In genomic region chr10:57631896-57632867, GRCm38 (mm10) we compare ENCODE assay signal across 8 mouse cellular contexts. TPM values are rescaled to one million over a fixed set of nuclear protein-coding genes. Genes with fewer than 3 reads are reported as not detected.
DNase-seq lines count a peak whose midpoint lies in the region; ATAC-seq and TF ChIP-seq lines count a peak whose summit lies in the region.

Gene Pkib, plus strand, starts transcription at chr10:57631981.

- H3K27me3 ChIP-seq in heart, adult 2 months (ENCODE audit: control insufficient read depth, insufficient read depth, low read length): no peaks in the 10 kb centered on the region
- H3K27me3 ChIP-seq in limb, embryonic 11.5 days (ENCODE audit: control insufficient read depth, insufficient read depth, low read length): peaks cover 8% of the 10 kb centered on the region; the same call in 1 of the 2 replicates
- peaks cover 22% of the 10 kb centered on the region for H3K27me3 ChIP-seq in midbrain, embryonic 10.5 days (ENCODE audit: low read depth, poor library complexity, severe bottlenecking)

- DNase-seq in adrenal gland, postnatal 36 days: peak; percentile 51 to 54
- peak; percentile 79 for DNase-seq in embryo, embryonic 11 days
- peak; percentile 37 to 68 for DNase-seq in heart, adult 2 months
- DNase-seq in kidney, adult 9 months: peak; percentile 30
- peak; percentile 64 for DNase-seq in limb, embryonic 11.5 days (ENCODE audit: low spot score)
- DNase-seq in midbrain, embryonic 10.5 days (ENCODE audit: low spot score): peak; percentile 62
- peak; percentile 82 to 85 for DNase-seq in spleen, adult 18-20 months

- 0 out of 2 replicates have a peak, but pooled peaks have one; percentile 3 for TF ChIP-seq CTCF in heart, adult 2 months (IDR thresholded peaks at IDR 0.05)

- TF ChIP-seq EP300 in heart, adult 2 months (IDR thresholded peaks at IDR 0.05; ENCODE audit: insufficient read depth, low read depth, low read length): no peak

- no peaks in the 10 kb centered on the region for H3K36me3 ChIP-seq in heart, adult 2 months (ENCODE audit: control insufficient read depth, insufficient read depth, low read length)
- no peaks in the 10 kb centered on the region for H3K36me3 ChIP-seq in limb, embryonic 11.5 days (ENCODE audit: control insufficient read depth, insufficient read depth, low read length)
- no peaks in the 10 kb centered on the region for H3K36me3 ChIP-seq in midbrain, embryonic 10.5 days

- WGBS in heart, adult 2 months: 3% methylated on average over 41 of the region's 41 CpGs
- WGBS in limb, embryonic 11.5 days: 3% methylated on average over 41 of the region's 41 CpGs
- 2% methylated on average over 41 of the region's 41 CpGs for WGBS in midbrain, embryonic 10.5 days

- H3K27ac ChIP-seq in heart, adult 2 months: no peak within 1 kb of the TSS
- no peak within 1 kb of the TSS for H3K27ac ChIP-seq in limb, embryonic 11.5 days (replicated peaks; ENCODE audit: low read depth, low read length)
- H3K27ac ChIP-seq in midbrain, embryonic 10.5 days (replicated peaks): peak within 1 kb of the TSS; percentile 63

- no peaks in the 10 kb centered on the region for H3K4me1 ChIP-seq in heart, adult 2 months (ENCODE audit: control insufficient read depth, insufficient read depth, low read length)
- H3K4me1 ChIP-seq in limb, embryonic 11.5 days (ENCODE audit: control insufficient read depth, insufficient read depth, low read length): 0 out of 2 replicates have a peak, but pooled peaks cover 2% of the 10 kb centered on the region
- peaks cover 14% of the 10 kb centered on the region for H3K4me1 ChIP-seq in midbrain, embryonic 10.5 days

- intact Hi-C loops in heart, adult 2 months (cut with DNase I): loop anchor here (5.0 kb wide), 1 partner anchor 40 kb away; no protein-coding TSS in a partner anchor

- no peaks in the 10 kb centered on the region; the same call in 1 of the 2 replicates for H3K9me3 ChIP-seq in limb, embryonic 11.5 days (ENCODE audit: control insufficient read depth, low read length)
- H3K9me3 ChIP-seq in midbrain, embryonic 10.5 days (replicated peaks): 0 out of 2 replicates have a peak, but pooled peaks cover 5% of the 10 kb centered on the region

- no peak within 1 kb of the TSS for H3K9ac ChIP-seq in heart, adult 2 months (ENCODE audit: low read depth, low read length)
- no peak within 1 kb of the TSS for H3K9ac ChIP-seq in limb, embryonic 11.5 days (ENCODE audit: low read length)

- no peak for TF ChIP-seq POLR2A in heart, adult 2 months (IDR thresholded peaks at IDR 0.05; ENCODE audit: insufficient read depth, low read depth, low read length)

- no peaks in the 10 kb centered on the region for H3K79me2 ChIP-seq in heart, adult 2 months (replicated peaks; ENCODE audit: control insufficient read depth, insufficient read depth, low read length)

- peak; percentile 86; the same call in 1 of the 2 replicates for ATAC-seq in limb, embryonic 11.5 days (ENCODE audit: insufficient number of reproducible peaks, low FRiP score, low TSS enrichment, low read depth)
- no peak for ATAC-seq in inflammation-experienced regulatory T-cells, adult 6 months

- no peak within 1 kb of the TSS for H3K4me3 ChIP-seq in heart, adult 2 months
- H3K4me3 ChIP-seq in limb, embryonic 11.5 days (ENCODE audit: low read depth, low read length): peak within 1 kb of the TSS; percentile 27
- peak within 1 kb of the TSS; percentile 60 for H3K4me3 ChIP-seq in midbrain, embryonic 10.5 days

- H3K4me2 ChIP-seq in limb, embryonic 11.5 days (ENCODE audit: low read depth, severe bottlenecking): peak within 1 kb of the TSS; percentile 67

RNA-seq across cellular contexts. Expression of gene Pkib, which starts in this region (rescaled TPM):
- under 1 TPM; 0.07 to 0.79 TPM for total RNA-seq in adrenal gland, postnatal 36 days (2021)
- total RNA-seq in heart, adult 2 months (2021): 1 to 10 TPM in 1 of 2 experiments, under 1 TPM in 1; 0.39 to 1.6 TPM
- polyA plus RNA-seq in heart, adult 2 months (2012; rRNA removed): 0.47 and 1.3 TPM in 2 replicates
- 0.17 and 0.26 TPM in 2 replicates for polyA plus RNA-seq in limb, embryonic 11.5 days (2014; fragmentation: Nextera tagmentation; extraction: Ambion mirVana)
- 1.9 and 4.8 TPM in 2 replicates for polyA plus RNA-seq in midbrain, embryonic 10.5 days (2016; fragmentation: Nextera tagmentation; extraction: Ambion mirVana)
- 1 to 10 TPM in 1 of 3 experiments, under 1 TPM in 1, not detected in 1; 0.36 to 1.7 TPM for polyA plus RNA-seq in inflammation-experienced regulatory T-cells, adult 6 months (2017; shearing (Covaris generic))

Comparison
In these comparisons a context has a peak if more than half of its experiments do, and no peak if none do; other contexts are left out.
1. Peak in DNase-seq in adrenal gland, postnatal 36 days; RNA of the gene not detected or under 1 TPM.
2. Peak in DNase-seq, ATAC-seq, H3K4me3 ChIP-seq and H3K4me2 ChIP-seq in limb, embryonic 11.5 days; RNA of the gene not detected or under 1 TPM.
3. DNase-seq: peak in every context shown above with its lines; median percentile 84 in spleen, adult 18-20 months; 79 in embryo, embryonic 11 days; 64 in limb, embryonic 11.5 days; 62 in midbrain, embryonic 10.5 days; 52 in adrenal gland, postnatal 36 days; 52 in heart, adult 2 months; 30 in kidney, adult 9 months.